Mouse (Mus musculus) hindbrain, embryonic 12.5 days (tissue): ENCODE data around the gene Rab14. TPM values are rescaled to one million over a fixed set of nuclear protein-coding genes. Genes with fewer than 3 reads are reported as not detected.
A peak's percentile ranks its signal among the peaks of the same experiment; 100 is the strongest.

Experiments
- ATAC-seq: fragments of 200-750 bp; cut with Nextera tagmentation; 2 replicates; pipeline ENCODE4 v1.8.0; 2017; ENCODE audit warnings: moderate TSS enrichment; ENCODE audit not compliant: low FRiP score
- H3K27ac ChIP-seq: fragments of 300-500 bp; sonication (generic); 2 replicates; pipeline ENCODE4 v1.5.1; 2016; ENCODE audit warnings: mild to moderate bottlenecking
- H3K27me3 ChIP-seq: fragments of 300-500 bp; sonication (generic); 2 replicates; pipeline ENCODE4 v1.6.1; 2016; ENCODE audit warnings: mild to moderate bottlenecking
- H3K36me3 ChIP-seq: fragments of 300-500 bp; sonication (generic); 2 replicates; pipeline ENCODE4 v1.6.1; 2016; ENCODE audit warnings: mild to moderate bottlenecking
- H3K4me1 ChIP-seq: fragments of 300-500 bp; sonication (generic); 2 replicates; pipeline ENCODE4 v1.6.1; 2016
- H3K4me2 ChIP-seq: fragments of 300-500 bp; sonication (generic); replicated peaks from 2 replicates; pipeline ENCODE4 v1.6.1; 2016; ENCODE audit warnings: mild to moderate bottlenecking
- H3K4me3 ChIP-seq: fragments of 300-500 bp; sonication (generic); 2 replicates; pipeline ENCODE4 v1.5.1; 2016; ENCODE audit warnings: mild to moderate bottlenecking
- H3K9ac ChIP-seq: fragments of 300-500 bp; sonication (generic); 2 replicates; pipeline ENCODE4 v1.6.1; 2016; ENCODE audit warnings: mild to moderate bottlenecking, moderate library complexity
- H3K9me3 ChIP-seq: fragments of 300-500 bp; sonication (generic); replicated peaks from 2 replicates; pipeline ENCODE4 v1.6.1; 2016; ENCODE audit warnings: mild to moderate bottlenecking
- WGBS: fragments of 180-500 bp; shearing (Covaris S2); methylation state at CpG from one replicate; pipeline ENCODE4 v1.1.7; 2016; 5-methylcytosine and 5-hydroxymethylcytosine counted together
- polyA plus RNA-seq: library from polyadenylated mRNA; unstranded; fragments of >200 nt; fragmentation: Nextera tagmentation; extraction: Ambion mirVana; gene quantifications from 2 replicates; pipeline ENCODE4 v1.2.1, GENCODE M21; 2016

Gene Rab14
- polyA plus RNA-seq, 1 experiment from 2014 or later, result 380 TPM

GRCm38 (mm10) chr2:35133891-35134290, 67.0 kb downstream of the Rab14 start:
- ATAC-seq, result no peak
- Histone ChIP-seq H3K27ac (no peak overlapping the region), H3K4me2 (no peak overlapping the region), H3K4me1 (peaks cover 9% of the 10 kb centered on the region), H3K27me3 (no peaks in the 10 kb centered on the region), H3K36me3 (peaks cover 29% of the 10 kb centered on the region), H3K9ac (no peak overlapping the region), H3K4me3 (no peak overlapping the region), H3K9me3 (no peaks in the 10 kb centered on the region)
- 87% methylated on average over 5 of the region's 5 CpGs for WGBS

- WGBS, result 13% methylated on average over 5 of the region's 5 CpGs
- H3K27me3 ChIP-seq, result no peaks in the 10 kb centered on the region
- H3K4me2 ChIP-seq, result peak overlapping the region; percentile 56
- no peak overlapping the region for H3K27ac ChIP-seq
- no peaks in the 10 kb centered on the region for H3K9me3 ChIP-seq
- ATAC-seq, result no peak
- peaks cover 25% of the 10 kb centered on the region for H3K36me3 ChIP-seq
- peak overlapping the region; percentile 45 for H3K9ac ChIP-seq
- peak overlapping the region; percentile 38 for H3K4me3 ChIP-seq
- H3K4me1 ChIP-seq, result peaks cover 9% of the 10 kb centered on the region
Observed at GRCm38 (mm10) chr2:35132662-35133055, 68.3 kb downstream of the Rab14 start.

- WGBS, result under 1% methylated on average over 21 of the region's 21 CpGs
- H3K4me1 ChIP-seq, result peaks cover 9% of the 10 kb centered on the region
- H3K27ac ChIP-seq, result peak overlapping the region; percentile 44
- peak overlapping the region; percentile 38 for H3K4me3 ChIP-seq
- H3K9me3 ChIP-seq, result no peaks in the 10 kb centered on the region
- H3K9ac ChIP-seq, result peak overlapping the region; percentile 45; the same call in 1 of the 2 replicates
- peaks cover 23% of the 10 kb centered on the region for H3K36me3 ChIP-seq
- no peaks in the 10 kb centered on the region for H3K27me3 ChIP-seq
- peak overlapping the region; percentile 56 for H3K4me2 ChIP-seq
- peak; percentile 96 for ATAC-seq
Observed at GRCm38 (mm10) chr2:35131991-35132661, 68.8 kb downstream of the Rab14 start.

- H3K36me3 ChIP-seq, result peaks cover 20% of the 10 kb centered on the region; the same call in 1 of the 2 replicates
- peak overlapping the region; percentile 57 for H3K27ac ChIP-seq
- H3K9me3 ChIP-seq, result no peaks in the 10 kb centered on the region
- H3K9ac ChIP-seq, result no peak overlapping the region
- no peaks in the 10 kb centered on the region for H3K27me3 ChIP-seq
- peaks cover 9% of the 10 kb centered on the region for H3K4me1 ChIP-seq
- peak overlapping the region; percentile 38; the same call in 1 of the 2 replicates for H3K4me3 ChIP-seq
- H3K4me2 ChIP-seq, result peak overlapping the region; percentile 56
- 0 out of 2 replicates have a peak, but pooled peaks have one; percentile 38 for ATAC-seq
Observed at GRCm38 (mm10) chr2:35131491-35131890, 69.4 kb downstream of the Rab14 start.

Other genes with a start within 250 kb of the Rab14 start
- 1.1 and 2.3 TPM in 2 replicates for gene Traf1, start 239.3 kb downstream of the Rab14 start, polyA plus RNA-seq
- gene Hc, start 139.7 kb downstream of the Rab14 start, polyA plus RNA-seq, result 0.14 TPM in 1 of 2 replicates, not detected in the other
- 0.31 and 0.36 TPM in 2 replicates for gene AI182371, start 99.6 kb downstream of the Rab14 start, polyA plus RNA-seq
- gene Cntrl, start 91.6 kb downstream of the Rab14 start, polyA plus RNA-seq, result 21.3 and 22.7 TPM in 2 replicates
- gene Gsn, start 55.3 kb upstream of the Rab14 start, polyA plus RNA-seq, result 72.4 and 80.2 TPM in 2 replicates
- gene Stom, start 135.9 kb upstream of the Rab14 start, polyA plus RNA-seq, result 16.6 and 17.0 TPM in 2 replicates
- not detected in 2 replicates for gene 4930568D16Rik, start 166.6 kb upstream of the Rab14 start, polyA plus RNA-seq
- gene 4930402F06Rik, start 196.1 kb upstream of the Rab14 start, polyA plus RNA-seq, result not detected in 2 replicates